15 mouse cellular contexts compared by ENCODE assay signal in the genomic region with DNA sequence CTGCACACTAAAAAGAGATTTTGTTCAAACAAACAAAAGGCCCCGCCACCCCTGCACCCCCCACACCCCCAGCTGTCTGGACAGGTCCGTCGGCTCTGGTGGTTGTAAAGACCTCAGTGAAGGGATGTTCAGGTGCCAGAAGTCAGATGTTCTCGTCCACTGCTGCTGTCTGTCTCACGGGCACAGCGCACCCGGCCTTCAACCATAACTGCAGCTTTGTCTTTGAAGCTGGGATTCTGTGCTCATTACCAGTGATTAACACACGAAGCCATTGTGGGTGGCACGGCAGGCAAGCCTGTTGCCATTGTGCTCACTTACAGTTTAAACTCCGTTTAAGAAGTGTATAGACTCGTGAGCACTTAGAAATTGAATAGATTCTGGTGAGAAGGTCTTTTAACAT.
"Had no signal": no experiment of that assay in that cellular context is flagged by ENCODE, and none has a peak within 500 bp of the region (broad histone marks: within the 10 kb centered on the region; RNA-seq: fewer than 3 reads in every experiment).

No protein-coding gene starts in this region.

- H3K27me3 ChIP-seq: liver, embryonic 13.5 days; stomach, embryonic 15.5 days had no signal

- H3K9me3 ChIP-seq: liver, embryonic 13.5 days; stomach, embryonic 15.5 days had no signal

- DNase-seq: kidney, postnatal 25 days; layer of hippocampus, adult 9-11 months; liver, embryonic 13.5 days; lung, adult 2 months; lung, postnatal 14 days; lung, postnatal 4 days; midbrain, embryonic 14.5 days; right cerebral cortex, adult 18-20 months; right cerebral cortex, postnatal 25 days; spleen, adult 18-20 months; thymus, postnatal 25 days had no signal

- H3K4me1 ChIP-seq: liver, embryonic 13.5 days; stomach, embryonic 15.5 days had no signal

- H3K4me3 ChIP-seq: layer of hippocampus, adult 2 months; liver, embryonic 13.5 days; stomach, embryonic 15.5 days had no signal

- H3K9ac ChIP-seq: liver, embryonic 13.5 days; stomach, embryonic 15.5 days had no signal

- H3K27ac ChIP-seq: kidney, postnatal 0 days; layer of hippocampus, adult 2 months; liver, embryonic 13.5 days; stomach, embryonic 15.5 days had no signal

- H3K36me3 ChIP-seq: liver, embryonic 13.5 days; stomach, embryonic 15.5 days had no signal

- H3K4me2 ChIP-seq: liver, embryonic 13.5 days; midbrain, embryonic 11.5 days; stomach, embryonic 15.5 days had no signal
